Mouse (Mus musculus) midbrain, postnatal 0 days (tissue): ENCODE data around the gene Keap1. TPM values are rescaled to one million over a fixed set of nuclear protein-coding genes. Genes with fewer than 3 reads are reported as not detected.

Experiments used
- ATAC-seq: fragments of 200-750 bp; cut with Nextera tagmentation; 2 replicates; pipeline ENCODE4 v1.8.0; 2017; ENCODE audit warnings: moderate number of reproducible peaks, mild to moderate bottlenecking, moderate TSS enrichment, moderate library complexity; ENCODE audit not compliant: low FRiP score
- DNase-seq: peaks from one replicate; pipeline ENCODE4 v3.0.0-alpha.2; 2015; ENCODE audit warnings: low spot score
- H3K27ac ChIP-seq: fragments of 300-500 bp; sonication (generic); 2 replicates; pipeline ENCODE4 v1.5.1; 2014; ENCODE audit warnings: low read depth, mild to moderate bottlenecking, low read length, mixed read lengths
- H3K27me3 ChIP-seq: fragments of 300-500 bp; sonication (generic); 2 replicates; pipeline ENCODE4 v1.6.1; 2014; ENCODE audit warnings: low read length, control low read depth, mixed read lengths; ENCODE audit not compliant: insufficient read depth
- H3K36me3 ChIP-seq: fragments of 300-500 bp; sonication (generic); 2 replicates; pipeline ENCODE4 v1.6.1; 2014; ENCODE audit warnings: low read length, control low read depth, mixed read lengths; ENCODE audit not compliant: insufficient read depth
- H3K4me1 ChIP-seq: fragments of 300-500 bp; sonication (generic); 2 replicates; pipeline ENCODE4 v1.6.1; 2014; ENCODE audit warnings: mild to moderate bottlenecking, control low read depth, antibody characterized with exemption, low read length, mixed read lengths; ENCODE audit not compliant: insufficient read depth
- H3K4me2 ChIP-seq: fragments of 300-500 bp; sonication (generic); 2 replicates; pipeline ENCODE4 v1.6.1; 2014; ENCODE audit warnings: low read depth, mild to moderate bottlenecking, low read length, mixed read lengths; ENCODE audit not compliant: poor library complexity, severe bottlenecking
- H3K4me3 ChIP-seq: fragments of 300-500 bp; sonication (generic); 2 replicates; pipeline ENCODE4 v1.5.1; 2014; ENCODE audit warnings: low read depth, mild to moderate bottlenecking, low read length, moderate library complexity
- H3K9ac ChIP-seq: fragments of 300-500 bp; sonication (generic); replicated peaks from 2 replicates; pipeline ENCODE4 v1.6.1; 2014; ENCODE audit warnings: mild to moderate bottlenecking, low read length, moderate library complexity, mixed read lengths; ENCODE audit not compliant: poor library complexity, severe bottlenecking
- H3K9me3 ChIP-seq: fragments of 300-500 bp; sonication (generic); 2 replicates; pipeline ENCODE4 v1.6.1; 2016; ENCODE audit warnings: low read length, control low read depth
- CTCF ChIP-seq: IDR thresholded peaks from 2 replicates; pipeline ENCODE4 v1.5.1; 2016; ENCODE audit warnings: antibody characterized with exemption, mild to moderate bottlenecking
- WGBS: fragments of 180-500 bp; shearing (Covaris S2); extraction: QIAGEN DNeasy Blood & Tissue Kit; methylation state at CpG from one replicate; pipeline ENCODE4 v1.1.7; 2014; 5-methylcytosine and 5-hydroxymethylcytosine counted together
- polyA plus RNA-seq: library from polyadenylated mRNA; unstranded; fragments of >200 nt; fragmentation: Nextera tagmentation; extraction: Ambion mirVana; gene quantifications from 2 replicates; pipeline ENCODE4 v1.2.1, GENCODE M21; 2015
- total RNA-seq: library from RNA; depleted of rRNA; stranded (reverse); fragments of >200 nt; gene quantifications from 2 replicates; pipeline ENCODE4 v1.2.3, GENCODE M21; 2014

Gene Keap1
- total and polyA plus RNA-seq, 2 experiments from 2014 or later, result 60.6 to 89.7 TPM

DNA sequence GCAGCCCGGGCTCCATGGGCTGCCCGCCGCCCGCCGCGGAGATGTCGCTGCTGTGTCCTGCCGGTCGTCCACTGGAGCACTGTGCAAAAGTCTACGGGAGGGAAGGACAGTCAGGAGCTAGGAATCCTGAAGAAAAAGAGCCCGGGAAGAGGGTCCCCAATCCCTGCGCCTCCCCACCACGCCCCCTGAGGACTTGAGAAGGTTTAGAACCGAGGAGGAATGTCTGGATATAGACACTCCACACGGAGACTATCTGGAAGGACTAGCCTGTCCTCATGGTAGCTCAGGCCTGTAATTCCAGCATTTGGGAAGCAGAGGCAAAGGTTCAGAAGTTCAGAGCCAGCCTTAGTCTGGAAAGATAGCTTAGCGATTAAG, 5.9 kb upstream of the Keap1 start:
- no peaks in the 10 kb centered on the region for H3K9me3 ChIP-seq
- TF ChIP-seq CTCF, result no peak
- no peaks in the 10 kb centered on the region for H3K36me3 ChIP-seq
- 2% methylated on average over 16 of the region's 16 CpGs for WGBS
- H3K4me3 ChIP-seq, result peak overlapping the region; percentile 47
- H3K4me2 ChIP-seq, result peak overlapping the region; percentile 76
- DNase-seq (no peak), ATAC-seq (no peak)
- H3K27me3 ChIP-seq, result peaks cover 57% of the 10 kb centered on the region
- peak overlapping the region; percentile 59 for H3K9ac ChIP-seq
- peak overlapping the region; percentile 32 for H3K27ac ChIP-seq
- H3K4me1 ChIP-seq, result peaks cover 6% of the 10 kb centered on the region; the same call in 1 of the 2 replicates

DNA sequence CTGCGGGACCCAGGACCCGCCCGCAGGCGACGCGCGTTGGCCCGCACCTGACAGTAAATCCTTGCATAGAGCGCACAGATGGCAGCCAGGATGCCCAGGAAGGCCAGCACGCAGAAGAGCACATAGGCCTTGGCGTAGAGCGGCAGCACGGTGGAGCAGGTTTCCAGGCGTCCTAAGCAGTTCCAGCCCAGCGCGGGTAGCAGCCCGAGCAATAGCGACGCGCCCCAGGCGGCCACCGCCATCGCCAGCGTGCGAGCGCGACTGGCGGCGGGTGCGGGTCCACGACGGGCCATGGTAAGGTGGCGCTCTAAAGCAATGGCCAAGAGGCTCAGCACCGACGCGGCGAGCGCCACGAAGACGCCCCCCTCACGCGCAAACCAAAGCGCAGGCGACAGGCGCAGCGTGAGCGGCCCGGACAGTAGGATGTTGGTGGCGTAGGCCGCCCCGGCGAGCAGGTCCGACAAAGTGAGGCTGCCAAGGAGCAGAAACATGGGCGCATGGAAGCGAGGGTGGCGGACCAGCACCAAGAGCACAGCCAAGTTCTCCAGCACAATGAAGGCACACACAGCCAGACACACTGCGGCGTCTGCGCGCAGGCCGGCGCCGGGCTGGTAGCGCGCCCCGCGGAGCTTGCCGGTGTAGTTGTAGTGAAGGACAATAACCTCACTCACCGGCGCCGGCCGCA, 5.4 kb upstream of the Keap1 start:
- TF ChIP-seq CTCF, result peak; percentile 21
- Histone ChIP-seq H3K27me3 (peaks cover 54% of the 10 kb centered on the region), H3K9ac (peak overlapping the region; percentile 59), H3K9me3 (no peaks in the 10 kb centered on the region), H3K4me3 (peak overlapping the region; percentile 47), H3K36me3 (no peaks in the 10 kb centered on the region), H3K4me2 (peak overlapping the region; percentile 76), H3K27ac (peak overlapping the region; percentile 32), H3K4me1 (peaks cover 6% of the 10 kb centered on the region; the same call in 1 of the 2 replicates)
- ATAC-seq (peak; percentile 31; the same call in 1 of the 2 replicates), DNase-seq (no peak)
- WGBS, result under 1% methylated on average over 72 of the region's 72 CpGs

DNA sequence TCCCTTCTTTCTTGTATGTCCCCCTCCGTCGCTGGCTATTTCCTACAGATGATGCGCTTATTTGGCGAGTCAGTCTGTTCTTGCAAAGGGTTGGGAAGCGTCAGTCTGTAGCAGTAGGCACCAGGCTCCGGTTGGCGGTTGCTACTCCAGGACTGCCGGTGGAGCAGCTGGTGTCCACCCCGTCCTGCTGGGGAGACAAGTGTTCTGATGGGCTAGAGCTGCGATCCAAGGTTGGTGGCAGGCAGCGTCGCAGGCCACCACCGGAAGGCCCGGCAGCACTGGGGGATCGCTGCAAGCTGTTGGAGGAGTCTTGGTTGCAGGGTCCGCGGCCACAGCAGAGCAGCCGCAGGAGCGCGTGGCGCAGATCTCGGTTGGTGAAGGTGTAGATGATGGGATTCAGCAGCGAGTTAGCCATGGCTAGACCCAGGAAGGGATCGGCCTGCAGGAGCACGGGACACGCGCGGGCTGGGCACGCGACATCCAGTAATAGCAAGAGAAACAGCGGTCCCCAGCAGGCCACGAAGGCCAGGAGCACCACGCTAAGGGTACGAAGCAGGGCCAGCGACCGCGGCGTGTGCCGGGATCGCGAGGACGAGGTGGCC, 4.8 kb upstream of the Keap1 start:
- Histone ChIP-seq H3K27me3 (peaks cover 47% of the 10 kb centered on the region), H3K4me2 (peak overlapping the region; percentile 76), H3K27ac (peak overlapping the region; percentile 32), H3K4me1 (peaks cover 6% of the 10 kb centered on the region; the same call in 1 of the 2 replicates), H3K9ac (peak overlapping the region; percentile 59), H3K4me3 (peak overlapping the region; percentile 47), H3K9me3 (no peaks in the 10 kb centered on the region), H3K36me3 (no peaks in the 10 kb centered on the region)
- TF ChIP-seq CTCF, result no peak
- 3% methylated on average over 42 of the region's 42 CpGs for WGBS
- DNase-seq (no peak), ATAC-seq (peak; percentile 5; the same call in 1 of the 2 replicates)

DNA sequence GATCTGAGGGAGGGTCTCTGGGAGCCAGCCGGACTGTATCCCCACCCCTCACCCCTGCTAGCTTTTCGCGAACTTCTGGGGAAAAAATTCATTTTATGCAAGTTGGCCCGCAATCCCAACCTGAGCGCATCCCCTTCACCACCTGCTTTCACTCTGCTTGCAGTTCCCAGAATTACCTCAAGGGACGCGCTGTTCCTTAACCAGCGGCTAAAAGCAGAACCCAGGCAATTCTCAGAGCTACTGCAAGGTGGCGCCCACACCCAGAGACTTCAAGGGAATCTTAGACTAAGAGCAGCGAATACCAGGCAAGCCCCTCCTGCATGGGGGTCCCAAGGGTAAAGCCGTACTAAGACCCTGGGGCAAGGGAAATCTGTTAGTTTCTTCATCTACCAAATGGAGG, 2.2 kb upstream of the Keap1 start:
- H3K9me3 ChIP-seq, result no peaks in the 10 kb centered on the region
- H3K9ac ChIP-seq, result no peak overlapping the region
- H3K27me3 ChIP-seq, result peaks cover 28% of the 10 kb centered on the region
- no peak overlapping the region for H3K27ac ChIP-seq
- peak; percentile 93 for DNase-seq
- WGBS, result 3% methylated on average over 11 of the region's 11 CpGs
- ATAC-seq, result no peak
- peak; percentile 97 for TF ChIP-seq CTCF
- peaks cover 9% of the 10 kb centered on the region for H3K4me1 ChIP-seq
- H3K4me2 ChIP-seq, result no peak overlapping the region
- no peaks in the 10 kb centered on the region for H3K36me3 ChIP-seq
- no peak overlapping the region for H3K4me3 ChIP-seq

DNA sequence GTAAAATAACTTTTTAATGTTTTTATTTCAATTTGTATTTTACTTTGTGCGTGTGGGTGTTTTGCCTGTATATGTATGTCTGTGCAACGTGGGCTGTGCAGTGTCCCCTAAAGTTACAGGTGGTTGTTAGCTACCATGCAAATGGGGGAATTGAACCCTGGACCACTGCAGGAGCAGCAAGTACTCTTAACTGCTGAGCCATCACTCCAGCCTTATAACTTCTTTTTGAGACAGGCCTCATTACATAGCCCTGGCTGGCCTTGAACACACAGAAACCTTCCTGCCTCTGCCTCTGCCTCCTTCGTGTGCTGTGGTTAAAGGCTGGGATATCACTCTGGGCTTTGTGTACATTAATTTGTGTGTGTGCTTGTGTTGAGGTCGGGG, 296 bp upstream of the Keap1 start:
- 30% methylated on average over 4 of the region's 4 CpGs for WGBS
- peaks cover 16% of the 10 kb centered on the region for H3K27me3 ChIP-seq
- peaks cover 7% of the 10 kb centered on the region; the same call in 1 of the 2 replicates for H3K36me3 ChIP-seq
- no peak for TF ChIP-seq CTCF
- no peak for DNase-seq
- ATAC-seq, result no peak
- peak overlapping the region; percentile 68 for H3K4me2 ChIP-seq
- peak overlapping the region; percentile 78 for H3K4me3 ChIP-seq
- H3K27ac ChIP-seq, result peak overlapping the region; percentile 82; the same call in 1 of the 2 replicates
- no peaks in the 10 kb centered on the region for H3K9me3 ChIP-seq
- H3K9ac ChIP-seq, result peak overlapping the region; percentile 86; the same call in 1 of the 2 replicates
- H3K4me1 ChIP-seq, result peaks cover 9% of the 10 kb centered on the region
